Mouse (Mus musculus) retina, adult 2 months (tissue): ENCODE measurements around the gene Kcnn4.

ENCODE experiments used
- DNase-seq: peaks from one replicate; pipeline ENCODE4 v3.0.0-alpha.2; 2012; ENCODE audit warnings: low read depth, low spot score

The Kcnn4 gene

GRCm38 (mm10) chr7:24423956-24424732 is 54.1 kb downstream of the Kcnn4 start:
- no peak for DNase-seq

- no peak for DNase-seq
Observed at GRCm38 (mm10) chr7:24425919-24426318, 55.9 kb downstream of the Kcnn4 start.

- no peak for DNase-seq
Observed at GRCm38 (mm10) chr7:24427168-24427567, 57.1 kb downstream of the Kcnn4 start.

GRCm38 (mm10) chr7:24428725-24429124 is 58.7 kb downstream of the Kcnn4 start:
- no peak for DNase-seq

GRCm38 (mm10) chr7:24429413-24430112 is 59.5 kb downstream of the Kcnn4 start:
- DNase-seq: no peak

- no peak for DNase-seq
Observed at GRCm38 (mm10) chr7:24430551-24431345, 60.7 kb downstream of the Kcnn4 start.

GRCm38 (mm10) chr7:24431713-24432112 is 61.6 kb downstream of the Kcnn4 start:
- DNase-seq: no peak

- no peak for DNase-seq
Observed at GRCm38 (mm10) chr7:24435305-24435704, 65.2 kb downstream of the Kcnn4 start.
